Mouse (Mus musculus) small intestine, adult 2 months (tissue): ENCODE results near the gene Gm17334. TPM values are rescaled to one million over a fixed set of nuclear protein-coding genes. Genes with fewer than 3 reads are reported as not detected.
"Not testable (repeated sequence)": the region's sequence is repeated elsewhere in the genome, so short reads cannot be mapped to it uniquely, and the experiment has no call there.

ENCODE experiments used
- H3K27ac ChIP-seq: fragments of 200-500 bp; 2 replicates; pipeline ENCODE4 v1.5.1; 2012; ENCODE audit warnings: low read depth, low read length, control low read depth, inconsistent platforms; ENCODE audit not compliant: insufficient read depth
- H3K27me3 ChIP-seq: fragments of 200-500 bp; 2 replicates; pipeline ENCODE4 v1.6.1; 2012; ENCODE audit warnings: mild to moderate bottlenecking, moderate library complexity, low read length, inconsistent platforms; ENCODE audit not compliant: control insufficient read depth, insufficient read depth
- H3K36me3 ChIP-seq: fragments of 200-500 bp; 2 replicates; pipeline ENCODE4 v1.6.1; 2012; ENCODE audit warnings: mild to moderate bottlenecking, low read length, control low read depth, inconsistent platforms; ENCODE audit not compliant: control insufficient read depth, insufficient read depth
- H3K4me1 ChIP-seq: fragments of 200-500 bp; 2 replicates; pipeline ENCODE4 v1.6.1; 2012; ENCODE audit warnings: low read length, inconsistent platforms, mixed read lengths; ENCODE audit not compliant: control insufficient read depth, insufficient read depth, insufficient read length
- H3K4me3 ChIP-seq: fragments of 200-500 bp; 2 replicates; pipeline ENCODE4 v1.5.1; 2012; ENCODE audit warnings: low read depth, mild to moderate bottlenecking, control low read depth, inconsistent platforms, low read length, moderate library complexity
- CTCF ChIP-seq: fragments of 200-500 bp; IDR thresholded peaks from 2 replicates; pipeline ENCODE4 v1.5.1; 2012; ENCODE audit warnings: low read depth, mild to moderate bottlenecking, control low read depth, inconsistent platforms, low read length, moderate library complexity, mixed read lengths; ENCODE audit not compliant: insufficient replicate concordance, insufficient read length; ENCODE audit errors: extremely low read depth
- POLR2A ChIP-seq: fragments of 200-500 bp; IDR thresholded peaks from 2 replicates; pipeline ENCODE4 v1.6.1; 2012; ENCODE audit warnings: low read depth, mild to moderate bottlenecking, control low read depth, inconsistent platforms, low read length, moderate library complexity
- WGBS: fragments of 180-500 bp; shearing (Covaris S2); methylation state at CpG from one replicate; pipeline ENCODE4 v1.1.7; 2018; 5-methylcytosine and 5-hydroxymethylcytosine counted together
- polyA plus RNA-seq: library from polyadenylated mRNA; depleted of rRNA; stranded (reverse); fragments of >200 nt; gene quantifications from 2 replicates; pipeline ENCODE4 v1.2.3, GENCODE M21; 2012

Gm17334 gene
- polyA plus RNA-seq, 1 experiment: 1.6 TPM

- WGBS: 18% methylated on average over 2 of the region's 2 CpGs
- H3K27ac ChIP-seq: peak overlapping the region; percentile 99
- TF ChIP-seq POLR2A (no peak), CTCF (no peak)
- no peaks in the 10 kb centered on the region for H3K27me3 ChIP-seq
- H3K36me3 ChIP-seq: no peaks in the 10 kb centered on the region
- H3K4me1 ChIP-seq: peaks cover 58% of the 10 kb centered on the region
- no peak overlapping the region for H3K4me3 ChIP-seq
Observed at GRCm38 (mm10) chr11:53761822-53762221, 11.2 kb downstream of the Gm17334 start.

- Histone ChIP-seq H3K27me3 (no peaks in the 10 kb centered on the region), H3K36me3 (no peaks in the 10 kb centered on the region), H3K4me3 (no peak overlapping the region), H3K27ac (peak overlapping the region; percentile 99), H3K4me1 (peaks cover 63% of the 10 kb centered on the region)
- 79% methylated on average over 5 of the region's 5 CpGs for WGBS
- TF ChIP-seq CTCF (no peak), POLR2A (no peak)
Observed at GRCm38 (mm10) chr11:53761284-53761683, 11.7 kb downstream of the Gm17334 start.

- peak overlapping the region; percentile 99 for H3K27ac ChIP-seq
- peaks cover 58% of the 10 kb centered on the region for H3K4me1 ChIP-seq
- H3K27me3 ChIP-seq: no peaks in the 10 kb centered on the region
- peak overlapping the region; percentile 27 for H3K4me3 ChIP-seq
- no peaks in the 10 kb centered on the region for H3K36me3 ChIP-seq
- TF ChIP-seq CTCF: no peak
- no peak; the same call in 1 of the 2 replicates for TF ChIP-seq POLR2A
- 35% methylated on average over 22 of the region's 22 CpGs for WGBS
Observed at GRCm38 (mm10) chr11:53759545-53760406, 13.2 kb downstream of the Gm17334 start.

- Histone ChIP-seq H3K27ac (peak overlapping the region; percentile 99), H3K27me3 (no peaks in the 10 kb centered on the region), H3K4me1 (peaks cover 54% of the 10 kb centered on the region), H3K36me3 (no peaks in the 10 kb centered on the region), H3K4me3 (no peak overlapping the region)
- 21% methylated on average over 6 of the region's 6 CpGs for WGBS
- TF ChIP-seq CTCF (peak; percentile 37; the same call in 1 of the 2 replicates), POLR2A (peak; percentile 50; the same call in 1 of the 2 replicates)
Observed at GRCm38 (mm10) chr11:53758791-53759351, 14.1 kb downstream of the Gm17334 start.

GRCm38 (mm10) chr11:53758033-53758432 lies 15.0 kb downstream of the Gm17334 start:
- WGBS: 43% methylated on average over 9 of the region's 9 CpGs
- H3K27ac ChIP-seq: peak overlapping the region; percentile 99
- not testable (repeated sequence) for H3K4me3 ChIP-seq

GRCm38 (mm10) chr11:53757612-53758011 lies 15.4 kb downstream of the Gm17334 start:
- WGBS: 32% methylated on average over 4 of the region's 4 CpGs
- TF ChIP-seq POLR2A (no peak), CTCF (no peak)
- no peak overlapping the region for H3K4me3 ChIP-seq
- peak overlapping the region; percentile 99 for H3K27ac ChIP-seq
- no peaks in the 10 kb centered on the region for H3K27me3 ChIP-seq
- no peaks in the 10 kb centered on the region for H3K36me3 ChIP-seq
- H3K4me1 ChIP-seq: peaks cover 43% of the 10 kb centered on the region

More at GRCm38 (mm10) chr11:53758033-53758432, 15.0 kb downstream of the Gm17334 start:
- H3K27me3 ChIP-seq, H3K36me3 ChIP-seq: not testable (repeated sequence)
- peak; percentile 40; the same call in 1 of the 2 replicates for TF ChIP-seq CTCF
- peaks cover 46% of the 10 kb centered on the region for H3K4me1 ChIP-seq

- H3K4me1 ChIP-seq: peaks cover 29% of the 10 kb centered on the region
- no peak overlapping the region for H3K27ac ChIP-seq
- no peaks in the 10 kb centered on the region for H3K27me3 ChIP-seq
- no peak overlapping the region for H3K4me3 ChIP-seq
- no peaks in the 10 kb centered on the region for H3K36me3 ChIP-seq
- 76% methylated on average over 12 of the region's 12 CpGs for WGBS
- no peak for TF ChIP-seq CTCF
- no peak for TF ChIP-seq POLR2A
Observed at GRCm38 (mm10) chr11:53755011-53755595, 17.9 kb downstream of the Gm17334 start.
